Mouse (Mus musculus): Measurements from ENCODE around the gene Samd1. TPM values are rescaled to one million over a fixed set of nuclear protein-coding genes. Genes with fewer than 3 reads are reported as not detected.

Gene Samd1
- total and polyA plus RNA-seq, 2 experiments from 2014 or later, result 4.6 to 86.9 TPM

DNA sequence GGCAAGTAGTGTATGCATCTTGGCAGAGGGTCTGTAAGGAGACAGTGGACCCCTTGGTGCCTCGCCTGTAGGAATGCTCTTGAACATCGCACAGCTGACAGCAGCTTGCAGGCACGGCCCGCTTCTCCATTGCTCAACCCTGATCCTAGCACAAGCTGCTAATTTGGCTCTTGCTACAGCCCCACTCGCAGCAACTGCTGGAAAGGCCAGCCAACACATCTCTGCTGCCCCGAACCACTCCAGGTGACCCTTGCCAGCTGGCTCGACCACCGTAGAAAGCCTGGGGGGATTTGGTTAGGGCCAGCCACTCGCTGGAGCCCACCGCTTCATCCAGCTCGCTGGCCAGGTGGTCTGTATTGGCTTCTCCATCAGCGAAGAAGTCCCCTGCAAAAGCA is 45.5 kb downstream of the Samd1 start:
- Histone ChIP-seq H3K36me3 (ENCODE audit: insufficient read depth, low read length) (no peaks in the 10 kb centered on the region), H3K9me3 (ENCODE audit: low read length) (no peaks in the 10 kb centered on the region), H3K9ac (replicated peaks; ENCODE audit: low read length, poor library complexity, severe bottlenecking) (no peak overlapping the region), H3K27me3 (ENCODE audit: insufficient read depth, low read length) (peaks cover 45% of the 10 kb centered on the region), H3K4me1 (ENCODE audit: insufficient read depth, low read length) (peaks cover 4% of the 10 kb centered on the region; the same call in 1 of the 2 replicates), H3K27ac (ENCODE audit: low read depth, low read length) (no peak overlapping the region), H3K4me2 (ENCODE audit: low read depth, low read length, poor library complexity, severe bottlenecking) (no peak overlapping the region), H3K4me3 (ENCODE audit: low read depth, low read length) (no peak overlapping the region)
- WGBS, result 45% methylated on average over 12 of the region's 12 CpGs
- TF ChIP-seq CTCF (IDR thresholded peaks at IDR 0.05), result no peak
- no peak for ATAC-seq (ENCODE audit: low FRiP score)
- peak; percentile 36 for DNase-seq (ENCODE audit: low spot score)

DNA sequence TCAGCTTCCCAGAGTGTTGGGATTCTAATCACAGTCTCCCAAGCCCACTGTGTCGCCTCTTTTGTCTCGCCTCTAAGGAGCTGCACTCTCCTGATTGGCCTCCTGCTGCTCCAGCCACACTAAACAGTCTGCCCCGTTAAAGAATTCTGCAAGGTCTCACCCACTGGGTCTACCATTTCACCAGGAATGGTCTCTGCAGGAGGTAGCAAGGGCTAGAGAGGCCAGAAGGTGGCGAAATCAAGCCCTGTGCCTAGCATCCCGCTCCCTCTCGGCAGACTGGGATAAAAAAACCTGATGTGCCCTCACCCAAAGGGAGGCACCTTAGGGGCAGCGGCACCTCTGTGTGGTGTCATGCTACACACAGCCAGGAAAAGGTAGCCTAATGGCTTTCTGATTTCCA is 46.6 kb downstream of the Samd1 start:
- Histone ChIP-seq H3K9ac (replicated peaks; ENCODE audit: low read length, poor library complexity, severe bottlenecking) (no peak overlapping the region), H3K4me2 (ENCODE audit: low read depth, low read length, poor library complexity, severe bottlenecking) (no peak overlapping the region), H3K27ac (ENCODE audit: low read depth, low read length) (no peak overlapping the region), H3K27me3 (ENCODE audit: insufficient read depth, low read length) (peaks cover 45% of the 10 kb centered on the region), H3K36me3 (ENCODE audit: insufficient read depth, low read length) (no peaks in the 10 kb centered on the region), H3K9me3 (ENCODE audit: low read length) (no peaks in the 10 kb centered on the region), H3K4me3 (ENCODE audit: low read depth, low read length) (no peak overlapping the region), H3K4me1 (ENCODE audit: insufficient read depth, low read length) (peaks cover 4% of the 10 kb centered on the region; the same call in 1 of the 2 replicates)
- peak; percentile 26; the same call in 1 of the 2 replicates for TF ChIP-seq CTCF (IDR thresholded peaks at IDR 0.05)
- no peak for ATAC-seq (ENCODE audit: low FRiP score)
- no peak for DNase-seq (ENCODE audit: low spot score)
- 11% methylated on average over 7 of the region's 7 CpGs for WGBS

DNA sequence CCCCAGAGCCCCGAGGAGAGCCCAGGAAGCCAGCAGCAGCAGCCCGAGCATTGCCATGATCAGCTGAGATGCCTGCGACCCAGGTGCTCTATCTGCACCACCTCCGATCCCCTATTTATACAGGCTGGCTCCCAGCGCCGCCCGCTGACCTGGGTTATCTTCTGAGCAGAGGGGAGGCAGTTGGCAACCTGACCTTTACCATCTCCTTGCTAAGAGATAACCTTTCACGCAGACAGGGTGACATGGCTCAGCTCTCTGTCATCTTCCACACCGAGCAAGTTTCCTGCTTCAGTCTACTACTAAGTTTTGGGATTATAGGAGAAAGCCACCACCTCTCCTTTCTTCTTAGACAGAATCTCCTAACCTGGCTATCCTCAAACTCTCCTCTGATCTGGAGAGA is 47.4 kb downstream of the Samd1 start, which contains the start of gene Rln3:
TSS of gene Rln3 (minus strand) at position 101 of the 400 bp plus-strand sequence.
- Histone ChIP-seq H3K4me3 (ENCODE audit: low read depth, low read length) (no peak within 1 kb of the TSS), H3K9me3 (ENCODE audit: low read length) (no peaks in the 10 kb centered on the region), H3K27me3 (ENCODE audit: insufficient read depth, low read length) (peaks cover 45% of the 10 kb centered on the region), H3K4me2 (ENCODE audit: low read depth, low read length, poor library complexity, severe bottlenecking) (no peak within 1 kb of the TSS), H3K27ac (ENCODE audit: low read depth, low read length) (no peak within 1 kb of the TSS), H3K36me3 (ENCODE audit: insufficient read depth, low read length) (no peaks in the 10 kb centered on the region), H3K9ac (replicated peaks; ENCODE audit: low read length, poor library complexity, severe bottlenecking) (no peak within 1 kb of the TSS), H3K4me1 (ENCODE audit: insufficient read depth, low read length) (peaks cover 4% of the 10 kb centered on the region; the same call in 1 of the 2 replicates)
- no peak for ATAC-seq (ENCODE audit: low FRiP score)
- DNase-seq (ENCODE audit: low spot score), result no peak
- 10% methylated on average over 9 of the region's 9 CpGs for WGBS
- no peak for TF ChIP-seq CTCF (IDR thresholded peaks at IDR 0.05)

DNA sequence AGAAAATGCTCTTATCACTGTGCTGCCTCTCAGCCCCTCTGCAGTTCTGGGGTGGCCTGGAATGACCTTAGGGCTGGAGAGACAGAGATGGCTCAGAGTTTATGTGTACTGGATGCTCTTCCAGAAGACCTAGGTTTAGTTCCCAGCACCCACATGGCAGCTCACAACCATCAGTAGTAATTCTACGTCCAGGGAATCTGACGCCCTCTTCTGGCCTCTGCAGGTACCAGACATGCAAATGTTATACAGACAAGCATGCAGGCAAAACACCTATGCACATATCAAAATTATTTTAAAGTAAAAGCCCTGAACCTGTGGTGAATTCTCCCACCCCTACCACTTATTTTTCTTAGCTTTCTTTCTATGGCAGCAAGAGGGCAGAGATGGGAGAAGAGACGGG is 49.0 kb downstream of the Samd1 start:
- H3K9me3 ChIP-seq (ENCODE audit: low read length), result no peaks in the 10 kb centered on the region
- H3K27ac ChIP-seq (ENCODE audit: low read depth, low read length), result no peak overlapping the region
- 76% methylated on average over 3 of the region's 3 CpGs for WGBS
- H3K9ac ChIP-seq (replicated peaks; ENCODE audit: low read length, poor library complexity, severe bottlenecking), result no peak overlapping the region
- TF ChIP-seq CTCF (IDR thresholded peaks at IDR 0.05), result no peak
- H3K4me3 ChIP-seq (ENCODE audit: low read depth, low read length), result no peak overlapping the region
- H3K36me3 ChIP-seq (ENCODE audit: insufficient read depth, low read length), result no peaks in the 10 kb centered on the region
- no peak overlapping the region for H3K4me2 ChIP-seq (ENCODE audit: low read depth, low read length, poor library complexity, severe bottlenecking)
- DNase-seq (ENCODE audit: low spot score) (no peak), ATAC-seq (ENCODE audit: low FRiP score) (no peak)
- peaks cover 4% of the 10 kb centered on the region; the same call in 1 of the 2 replicates for H3K4me1 ChIP-seq (ENCODE audit: insufficient read depth, low read length)
- H3K27me3 ChIP-seq (ENCODE audit: insufficient read depth, low read length), result peaks cover 39% of the 10 kb centered on the region

DNA sequence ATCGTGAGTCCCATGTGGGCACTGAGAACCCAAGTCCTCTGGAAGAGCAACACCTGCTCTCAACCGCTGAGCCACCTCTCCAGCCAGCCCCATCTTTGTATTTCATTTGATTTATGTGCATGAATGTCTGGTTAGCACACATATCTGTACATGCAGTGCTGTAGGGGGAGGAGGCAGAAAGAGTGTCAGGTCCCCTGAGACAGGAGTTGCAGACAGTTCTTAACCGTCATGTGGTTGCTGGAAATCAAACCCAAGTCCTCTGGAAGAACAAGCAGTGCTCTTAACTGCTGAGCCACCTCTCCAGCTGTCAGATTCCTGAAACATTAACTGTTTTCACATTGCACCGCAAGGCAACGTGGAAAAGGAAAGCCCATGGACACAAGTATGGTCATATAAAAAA is 50.7 kb downstream of the Samd1 start:
- no peak for ATAC-seq (ENCODE audit: low FRiP score)
- H3K9me3 ChIP-seq (ENCODE audit: low read length), result no peaks in the 10 kb centered on the region
- no peak overlapping the region for H3K4me3 ChIP-seq (ENCODE audit: low read depth, low read length)

More for the DNA sequence above, 50.7 kb downstream of the Samd1 start:
- H3K4me1 ChIP-seq (ENCODE audit: insufficient read depth, low read length), result no peaks in the 10 kb centered on the region
- H3K4me2 ChIP-seq (ENCODE audit: low read depth, low read length, poor library complexity, severe bottlenecking), result no peak overlapping the region
- no peak for DNase-seq (ENCODE audit: low spot score)
- WGBS, result 81% methylated on average over 5 of the region's 5 CpGs
- no peak for TF ChIP-seq CTCF (IDR thresholded peaks at IDR 0.05)
- no peaks in the 10 kb centered on the region for H3K36me3 ChIP-seq (ENCODE audit: insufficient read depth, low read length)
- peaks cover 22% of the 10 kb centered on the region for H3K27me3 ChIP-seq (ENCODE audit: insufficient read depth, low read length)
- no peak overlapping the region for H3K9ac ChIP-seq (replicated peaks; ENCODE audit: low read length, poor library complexity, severe bottlenecking)
- H3K27ac ChIP-seq (ENCODE audit: low read depth, low read length), result no peak overlapping the region

MicroRNAs encoded within 50 kb of the gene (microRNA counts, 519-probe panel; counts per million panel counts)
- 528 counts per million, percentile 58 among the panel's probes with 10 or more counts for microRNA mmu-miR-1199

Small RNA genes within 50 kb of the gene (microRNA-seq; reads per million reads assigned to microRNA genes)
- gene Mir1199 (ENCODE audit: borderline number of aligned reads) (not detected), gene Mir8111 (ENCODE audit: borderline number of aligned reads) (3.0 reads per million)

Other genes with a start within 250 kb of the Samd1 start
- 394 and 593 TPM in 2 replicates for gene Adgrl1, start 97.6 kb upstream of the Samd1 start, total RNA-seq (2014; rRNA removed)
- gene Adgrl1, start 97.6 kb upstream of the Samd1 start, polyA plus RNA-seq (2015; fragmentation: Nextera tagmentation; extraction: Ambion mirVana), result 55.5 and 55.9 TPM in 2 replicates
- gene Gm10644, start 42.5 kb upstream of the Samd1 start, total RNA-seq (2014; rRNA removed), result 0.47 and 0.60 TPM in 2 replicates
- gene Gm10644, start 42.5 kb upstream of the Samd1 start, polyA plus RNA-seq (2015; fragmentation: Nextera tagmentation; extraction: Ambion mirVana), result 0.36 and 0.39 TPM in 2 replicates
- 3.9 and 20.4 TPM in 2 replicates for gene Asf1b, start 42.2 kb upstream of the Samd1 start, total RNA-seq (2014; rRNA removed)
- gene Asf1b, start 42.2 kb upstream of the Samd1 start, polyA plus RNA-seq (2015; fragmentation: Nextera tagmentation; extraction: Ambion mirVana), result 3.8 and 4.3 TPM in 2 replicates
- gene Prkaca, start 24.7 kb upstream of the Samd1 start, total RNA-seq (2014; rRNA removed), result 190 and 218 TPM in 2 replicates
- gene Prkaca, start 24.7 kb upstream of the Samd1 start, polyA plus RNA-seq (2015; fragmentation: Nextera tagmentation; extraction: Ambion mirVana), result 253 and 259 TPM in 2 replicates
- gene 1700067K01Rik, start 3.8 kb downstream of the Samd1 start, total RNA-seq (2014; rRNA removed), result 1.2 TPM in 1 of 2 replicates, not detected in the other
- gene 1700067K01Rik, start 3.8 kb downstream of the Samd1 start, polyA plus RNA-seq (2015; fragmentation: Nextera tagmentation; extraction: Ambion mirVana), result 0.58 and 0.69 TPM in 2 replicates
- 0.66 TPM in 1 of 2 replicates, not detected in the other for gene 2210011C24Rik, start 14.5 kb downstream of the Samd1 start, total RNA-seq (2014; rRNA removed)
- 0.43 and 1.5 TPM in 2 replicates for gene 2210011C24Rik, start 14.5 kb downstream of the Samd1 start, polyA plus RNA-seq (2015; fragmentation: Nextera tagmentation; extraction: Ambion mirVana)
- gene Palm3, start 23.8 kb downstream of the Samd1 start, total RNA-seq (2014; rRNA removed), result 5.1 and 8.0 TPM in 2 replicates
- 4.4 and 4.9 TPM in 2 replicates for gene Palm3, start 23.8 kb downstream of the Samd1 start, polyA plus RNA-seq (2015; fragmentation: Nextera tagmentation; extraction: Ambion mirVana)
- 0.71 and 1.1 TPM in 2 replicates for gene Il27ra, start 44.9 kb downstream of the Samd1 start, total RNA-seq (2014; rRNA removed)
- 0.21 and 0.29 TPM in 2 replicates for gene Il27ra, start 44.9 kb downstream of the Samd1 start, polyA plus RNA-seq (2015; fragmentation: Nextera tagmentation; extraction: Ambion mirVana)
- 2.3 and 2.7 TPM in 2 replicates for gene Rln3, start 47.3 kb downstream of the Samd1 start, total RNA-seq (2014; rRNA removed)
- 1.3 and 2.3 TPM in 2 replicates for gene Rln3, start 47.3 kb downstream of the Samd1 start, polyA plus RNA-seq (2015; fragmentation: Nextera tagmentation; extraction: Ambion mirVana)
- 2.2 and 3.0 TPM in 2 replicates for gene Gm10643, start 67.5 kb downstream of the Samd1 start, total RNA-seq (2014; rRNA removed)
- gene Gm10643, start 67.5 kb downstream of the Samd1 start, polyA plus RNA-seq (2015; fragmentation: Nextera tagmentation; extraction: Ambion mirVana), result 1.6 and 1.7 TPM in 2 replicates
- gene Rfx1, start 69.2 kb downstream of the Samd1 start, total RNA-seq (2014; rRNA removed), result 28.4 and 31.7 TPM in 2 replicates
- gene Rfx1, start 69.2 kb downstream of the Samd1 start, polyA plus RNA-seq (2015; fragmentation: Nextera tagmentation; extraction: Ambion mirVana), result 7.2 and 8.8 TPM in 2 replicates
- 62.3 and 67.6 TPM in 2 replicates for gene Dcaf15, start 107.1 kb downstream of the Samd1 start, total RNA-seq (2014; rRNA removed)
- 21.7 and 23.3 TPM in 2 replicates for gene Dcaf15, start 107.1 kb downstream of the Samd1 start, polyA plus RNA-seq (2015; fragmentation: Nextera tagmentation; extraction: Ambion mirVana)
- 0.05 and 0.19 TPM in 2 replicates for gene Podnl1, start 128.3 kb downstream of the Samd1 start, total RNA-seq (2014; rRNA removed)
- 0.38 and 0.56 TPM in 2 replicates for gene Podnl1, start 128.3 kb downstream of the Samd1 start, polyA plus RNA-seq (2015; fragmentation: Nextera tagmentation; extraction: Ambion mirVana)
- 86.1 and 101 TPM in 2 replicates for gene Cc2d1a, start 150.3 kb downstream of the Samd1 start, total RNA-seq (2014; rRNA removed)
- gene Cc2d1a, start 150.3 kb downstream of the Samd1 start, polyA plus RNA-seq (2015; fragmentation: Nextera tagmentation; extraction: Ambion mirVana), result 65.9 and 70.7 TPM in 2 replicates
- 5.6 and 5.7 TPM in 2 replicates for gene 4930432K21Rik, start 150.4 kb downstream of the Samd1 start, total RNA-seq (2014; rRNA removed)
- 2.2 and 2.4 TPM in 2 replicates for gene 4930432K21Rik, start 150.4 kb downstream of the Samd1 start, polyA plus RNA-seq (2015; fragmentation: Nextera tagmentation; extraction: Ambion mirVana)
- gene Nanos3, start 187.5 kb downstream of the Samd1 start, total RNA-seq (2014; rRNA removed), result 0.27 and 4.6 TPM in 2 replicates
- gene Nanos3, start 187.5 kb downstream of the Samd1 start, polyA plus RNA-seq (2015; fragmentation: Nextera tagmentation; extraction: Ambion mirVana), result 14.0 and 15.3 TPM in 2 replicates
- gene Zswim4, start 239.4 kb downstream of the Samd1 start, total RNA-seq (2014; rRNA removed), result 37.7 and 41.8 TPM in 2 replicates
- gene Zswim4, start 239.4 kb downstream of the Samd1 start, polyA plus RNA-seq (2015; fragmentation: Nextera tagmentation; extraction: Ambion mirVana), result 11.8 and 11.9 TPM in 2 replicates

Measured in midbrain, postnatal 0 days (tissue).